Mouse (Mus musculus) cerebellum, adult 9-10 months (tissue): ENCODE results near the gene Lcn12.

ENCODE experiments used
- DNase-seq: peaks from one replicate; pipeline ENCODE4 v3.0.0; 2022

Lcn12 gene

GRCm38 (mm10) chr2:25493476-25493961 is at the start of gene Lcn12:
Lcn12 (minus strand) TSS chr2:25493911.
- peak; percentile 86 for DNase-seq

GRCm38 (mm10) chr2:25541644-25542367 is 48.1 kb upstream of the Lcn12 start:
- no peak for DNase-seq

GRCm38 (mm10) chr2:25540541-25540948 is 46.8 kb upstream of the Lcn12 start:
- DNase-seq = no peak

- no peak for DNase-seq
Measured at GRCm38 (mm10) chr2:25536531-25536930, 42.8 kb upstream of the Lcn12 start.

GRCm38 (mm10) chr2:25534866-25535182 is 41.1 kb upstream of the Lcn12 start:
- DNase-seq = no peak

GRCm38 (mm10) chr2:25534178-25534865 is 40.6 kb upstream of the Lcn12 start:
- DNase-seq = peak; percentile 86

- DNase-seq = no peak
Measured at GRCm38 (mm10) chr2:25533707-25534106, 40.0 kb upstream of the Lcn12 start.

- DNase-seq = no peak
Measured at GRCm38 (mm10) chr2:25526510-25527302, 33.0 kb upstream of the Lcn12 start.

- DNase-seq = no peak
Measured at GRCm38 (mm10) chr2:25509912-25510311, 16.2 kb upstream of the Lcn12 start.

- peak; percentile 29 for DNase-seq
Measured at GRCm38 (mm10) chr2:25506964-25507363, 13.3 kb upstream of the Lcn12 start.

GRCm38 (mm10) chr2:25505860-25506259 is 12.1 kb upstream of the Lcn12 start:
- peak; percentile 41 for DNase-seq

- DNase-seq = no peak
Measured at GRCm38 (mm10) chr2:25505000-25505399, 11.3 kb upstream of the Lcn12 start.

- DNase-seq = no peak
Measured at GRCm38 (mm10) chr2:25504538-25504937, 10.8 kb upstream of the Lcn12 start.

GRCm38 (mm10) chr2:25502726-25503125 is 9.0 kb upstream of the Lcn12 start:
- DNase-seq = no peak

GRCm38 (mm10) chr2:25501593-25502486 is 8.1 kb upstream of the Lcn12 start, which contains the start of gene C8g:
C8g (minus strand) TSS chr2:25501719.
- peak; percentile 65 for DNase-seq

GRCm38 (mm10) chr2:25500576-25501405 is 7.1 kb upstream of the Lcn12 start, which contains the start of gene Fbxw5:
Fbxw5 (plus strand) TSS chr2:25500750.
- DNase-seq = peak; percentile 84

GRCm38 (mm10) chr2:25500071-25500575 is 6.4 kb upstream of the Lcn12 start:
- DNase-seq = no peak

- peak; percentile 45 for DNase-seq
Measured at GRCm38 (mm10) chr2:25498622-25499478, 5.1 kb upstream of the Lcn12 start.

- DNase-seq = peak; percentile 61
Measured at GRCm38 (mm10) chr2:25497846-25498575, 4.3 kb upstream of the Lcn12 start.
